Mouse (Mus musculus): ENCODE results near the gene Gm26602.

GRCm38 (mm10) chr10:79950661-79951060, 40.0 kb downstream of the Gm26602 start:
- TF ChIP-seq CHD2 (IDR thresholded peaks at IDR 0.05; ENCODE audit: low read depth, low read length) (no peak), ZNF384 (IDR thresholded peaks at IDR 0.05; ENCODE audit: low read depth, low read length) (no peak)

Measured in ES-E14 (cell line).